Mouse (Mus musculus): ENCODE measurements around the gene Oat. TPM values are rescaled to one million over a fixed set of nuclear protein-coding genes. Genes with fewer than 3 reads are reported as not detected.

The Oat gene
- polyA plus RNA-seq, 1 experiment from 2014 or later: 214 TPM

DNA sequence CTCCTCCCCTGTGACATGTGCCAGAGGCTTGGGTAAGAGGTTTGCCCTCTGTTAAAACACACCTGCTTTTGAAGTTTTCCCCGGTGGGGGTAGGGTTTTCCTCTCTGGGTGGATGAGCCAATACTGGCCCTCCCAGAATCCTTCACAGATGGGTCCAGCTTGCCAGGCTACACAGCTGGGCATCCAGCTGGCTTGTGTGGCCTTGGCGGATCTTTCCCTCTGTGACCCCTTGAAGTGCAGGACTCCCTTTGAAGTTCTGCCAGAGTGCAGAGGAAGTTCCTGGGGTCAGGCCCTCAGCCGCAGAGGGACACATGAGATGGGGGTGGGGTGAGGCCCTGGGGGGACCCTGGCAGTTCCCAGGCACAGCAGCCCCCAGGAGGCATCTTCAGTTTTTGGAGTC, 39.1 kb upstream of the Oat start:
- no peak overlapping the region for H3K9ac ChIP-seq (replicated peaks; ENCODE audit: low read depth)
- no peaks in the 10 kb centered on the region for H3K36me3 ChIP-seq (ENCODE audit: insufficient read depth, low read length)
- WGBS: 26% methylated on average over 3 of the region's 3 CpGs
- DNase-seq (ENCODE audit: low spot score) (no peak), ATAC-seq (peak; percentile 12; the same call in 1 of the 2 replicates)
- no peak overlapping the region for H3K4me3 ChIP-seq (ENCODE audit: low read depth, low read length)
- no peak overlapping the region for H3K27ac ChIP-seq (ENCODE audit: low read length)
- TF ChIP-seq EP300 (IDR thresholded peaks at IDR 0.05): no peak
- TF ChIP-seq CTCF (IDR thresholded peaks at IDR 0.05): no peak
- H3K4me1 ChIP-seq (ENCODE audit: insufficient read depth, low read depth, low read length): no peaks in the 10 kb centered on the region
- no peak overlapping the region for H3K4me2 ChIP-seq (replicated peaks; ENCODE audit: low read depth, low read length)
- no peaks in the 10 kb centered on the region for H3K27me3 ChIP-seq (replicated peaks; ENCODE audit: insufficient read depth, low read length)
- H3K9me3 ChIP-seq (ENCODE audit: low read length): no peaks in the 10 kb centered on the region

DNA sequence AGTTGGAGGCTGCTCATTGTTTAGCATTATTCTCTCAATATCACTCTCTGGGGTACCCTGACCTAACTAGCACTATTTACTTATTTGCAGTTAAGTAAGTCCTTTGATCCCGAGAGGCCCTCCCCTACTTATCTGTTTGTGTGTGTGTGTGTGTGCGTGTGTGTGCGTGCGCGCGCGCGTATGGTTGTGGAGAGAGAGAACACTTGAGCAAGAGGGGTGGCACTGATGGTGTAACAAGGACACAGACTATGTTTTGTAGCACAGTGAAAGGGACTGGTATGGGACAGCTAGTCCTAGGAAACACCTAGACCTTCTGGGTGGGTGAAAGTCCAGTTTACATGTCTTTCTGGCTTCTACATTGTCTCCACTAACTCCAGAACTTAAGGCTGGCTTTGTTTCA, 35.3 kb upstream of the Oat start:
- H3K4me1 ChIP-seq (ENCODE audit: insufficient read depth, low read depth, low read length): no peaks in the 10 kb centered on the region
- no peak for TF ChIP-seq EP300 (IDR thresholded peaks at IDR 0.05)
- no peak for TF ChIP-seq CTCF (IDR thresholded peaks at IDR 0.05)
- H3K9ac ChIP-seq (replicated peaks; ENCODE audit: low read depth): no peak overlapping the region
- ATAC-seq: no peak
- no peaks in the 10 kb centered on the region for H3K27me3 ChIP-seq (replicated peaks; ENCODE audit: insufficient read depth, low read length)
- no peak overlapping the region for H3K27ac ChIP-seq (ENCODE audit: low read length)
- no peaks in the 10 kb centered on the region for H3K36me3 ChIP-seq (ENCODE audit: insufficient read depth, low read length)
- 91% methylated on average over 8 of the region's 8 CpGs for WGBS
- no peak for DNase-seq (ENCODE audit: low spot score)
- H3K4me3 ChIP-seq (ENCODE audit: low read depth, low read length): no peak overlapping the region
- H3K4me2 ChIP-seq (replicated peaks; ENCODE audit: low read depth, low read length): no peak overlapping the region
- no peaks in the 10 kb centered on the region for H3K9me3 ChIP-seq (ENCODE audit: low read length)

DNA sequence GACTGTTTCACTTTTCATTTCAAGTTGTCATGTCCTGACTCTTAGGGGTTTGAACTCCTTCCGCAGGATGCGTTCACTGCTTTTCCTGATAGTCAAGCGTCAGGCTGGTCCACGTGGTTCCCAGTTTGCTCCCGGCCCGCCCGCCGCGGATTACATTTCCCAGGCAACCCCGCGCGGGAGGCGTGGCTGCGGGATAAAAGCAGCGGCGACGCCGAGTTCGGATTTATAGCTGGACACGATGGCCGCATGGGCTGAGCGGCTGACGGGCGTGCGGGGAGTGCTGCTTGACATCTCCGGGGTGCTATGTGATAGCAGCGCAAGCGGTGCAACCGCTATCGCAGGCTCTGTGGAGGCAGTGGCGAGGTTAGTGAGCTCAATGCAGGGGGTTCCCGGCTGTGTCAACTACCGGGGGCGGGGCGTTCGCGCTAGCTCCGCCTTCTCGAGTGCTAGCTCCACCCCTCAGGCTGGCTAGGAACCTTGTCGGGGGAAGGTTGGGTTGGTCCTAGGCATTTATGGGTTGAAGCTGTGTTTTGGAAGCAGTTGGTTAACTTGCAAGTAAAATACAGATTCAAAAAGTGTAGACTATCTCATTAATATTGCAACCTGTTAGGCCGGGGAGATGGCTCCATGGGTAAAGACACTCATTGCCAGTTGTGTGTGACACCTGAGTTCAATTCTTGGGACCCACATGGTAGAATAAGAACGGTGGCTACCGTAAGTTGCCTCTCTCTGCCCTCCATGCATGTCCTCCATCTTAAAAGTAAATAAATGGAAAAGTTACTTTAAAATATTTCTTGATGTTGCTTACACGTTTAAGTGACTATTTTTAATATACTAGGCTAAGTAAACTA, 34.5 kb upstream of the Oat start, which contains the start of gene Lhpp:
Lhpp (plus strand) TSS at position 171 of the 851 bp plus-strand sequence.
- 8% methylated on average over 44 of the region's 44 CpGs for WGBS
- TF ChIP-seq EP300 (IDR thresholded peaks at IDR 0.05) (no peak), CTCF (IDR thresholded peaks at IDR 0.05) (no peak)

DNA sequence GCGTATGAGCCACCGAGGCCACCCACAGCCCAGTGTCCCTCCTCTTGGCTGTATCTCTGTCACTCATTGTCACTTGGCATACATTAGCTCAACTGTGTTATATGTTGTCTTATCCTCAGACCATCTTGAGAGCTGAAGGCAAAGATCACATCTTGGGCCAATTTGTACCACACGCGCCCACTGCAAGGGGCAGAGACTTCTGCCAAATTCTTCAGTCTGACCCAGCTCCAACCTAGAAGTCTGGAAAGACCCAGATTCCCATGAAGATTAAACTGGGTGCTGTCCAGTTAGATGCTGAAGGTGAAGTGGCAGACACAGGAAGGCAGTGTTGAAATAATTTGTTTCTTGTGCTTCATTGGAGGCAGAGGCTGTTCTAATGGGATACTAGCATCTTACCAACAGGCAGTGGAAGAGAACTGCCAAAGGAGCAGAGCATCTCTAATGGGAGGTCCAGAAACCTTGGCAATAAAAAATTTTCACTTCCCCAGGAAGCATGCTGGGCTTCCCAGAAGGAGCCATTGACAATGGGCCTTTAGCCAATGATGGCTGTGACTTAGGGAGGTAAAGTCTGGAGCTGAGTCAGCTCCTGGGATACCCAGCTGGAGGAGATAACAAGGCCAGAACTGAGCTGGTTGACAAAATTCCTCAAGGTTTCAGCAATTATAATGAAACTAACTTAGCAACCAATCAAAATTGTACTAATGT, 32.3 kb upstream of the Oat start:
- Histone ChIP-seq H3K27me3 (replicated peaks; ENCODE audit: insufficient read depth, low read length) (no peaks in the 10 kb centered on the region), H3K36me3 (ENCODE audit: insufficient read depth, low read length) (no peaks in the 10 kb centered on the region), H3K4me1 (ENCODE audit: insufficient read depth, low read depth, low read length) (no peaks in the 10 kb centered on the region), H3K4me3 (ENCODE audit: low read depth, low read length) (no peak overlapping the region), H3K4me2 (replicated peaks; ENCODE audit: low read depth, low read length) (no peak overlapping the region), H3K9me3 (ENCODE audit: low read length) (no peaks in the 10 kb centered on the region), H3K9ac (replicated peaks; ENCODE audit: low read depth) (no peak overlapping the region), H3K27ac (ENCODE audit: low read length) (no peak overlapping the region)
- TF ChIP-seq EP300 (IDR thresholded peaks at IDR 0.05) (no peak), CTCF (IDR thresholded peaks at IDR 0.05) (no peak)
- DNase-seq (ENCODE audit: low spot score): no peak
- ATAC-seq: no peak
- 90% methylated on average over 4 of the region's 4 CpGs for WGBS

More for the DNA sequence above, 34.5 kb upstream of the Oat start, which contains the start of gene Lhpp:
- Histone ChIP-seq H3K4me1 (ENCODE audit: insufficient read depth, low read depth, low read length) (no peaks in the 10 kb centered on the region), H3K4me2 (replicated peaks; ENCODE audit: low read depth, low read length) (peak within 1 kb of the TSS; percentile 66), H3K27me3 (replicated peaks; ENCODE audit: insufficient read depth, low read length) (no peaks in the 10 kb centered on the region), H3K9me3 (ENCODE audit: low read length) (no peaks in the 10 kb centered on the region), H3K36me3 (ENCODE audit: insufficient read depth, low read length) (no peaks in the 10 kb centered on the region), H3K27ac (ENCODE audit: low read length) (no peak within 1 kb of the TSS), H3K9ac (replicated peaks; ENCODE audit: low read depth) (0 out of 2 replicates have a peak within 1 kb of the TSS, but pooled peaks have one; percentile 9), H3K4me3 (ENCODE audit: low read depth, low read length) (peak within 1 kb of the TSS; percentile 49)
- ATAC-seq (peak; percentile 93), DNase-seq (ENCODE audit: low spot score) (peak; percentile 87)

DNA sequence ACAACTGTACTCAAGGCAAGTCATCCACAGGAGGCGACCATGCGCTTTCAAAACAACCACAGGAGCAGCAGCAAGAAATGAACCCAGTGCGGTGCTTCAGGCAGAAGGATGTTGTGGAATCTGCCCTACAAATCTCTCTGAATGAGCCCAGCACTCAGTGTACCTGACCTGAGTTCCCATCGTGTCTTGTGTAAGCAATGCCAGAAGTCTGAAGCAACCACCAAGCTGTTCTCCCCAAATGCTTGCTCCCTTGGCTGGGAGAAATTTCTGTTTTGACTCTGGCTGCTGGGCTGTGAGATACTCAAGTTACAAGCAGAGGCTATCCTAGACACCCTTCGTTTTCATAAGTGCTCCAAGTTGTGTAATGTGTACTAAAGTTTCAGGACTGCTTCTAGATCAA, 29.5 kb upstream of the Oat start:
- TF ChIP-seq EP300 (IDR thresholded peaks at IDR 0.05): no peak
- TF ChIP-seq CTCF (IDR thresholded peaks at IDR 0.05): no peak
- DNase-seq (ENCODE audit: low spot score): no peak
- H3K4me2 ChIP-seq (replicated peaks; ENCODE audit: low read depth, low read length): no peak overlapping the region
- 51% methylated on average over 5 of the region's 5 CpGs for WGBS
- no peak overlapping the region for H3K27ac ChIP-seq (ENCODE audit: low read length)
- no peak for ATAC-seq
- no peaks in the 10 kb centered on the region for H3K36me3 ChIP-seq (ENCODE audit: insufficient read depth, low read length)
- H3K27me3 ChIP-seq (replicated peaks; ENCODE audit: insufficient read depth, low read length): peaks cover 22% of the 10 kb centered on the region
- no peak overlapping the region for H3K9ac ChIP-seq (replicated peaks; ENCODE audit: low read depth)
- no peaks in the 10 kb centered on the region for H3K9me3 ChIP-seq (ENCODE audit: low read length)
- no peak overlapping the region for H3K4me3 ChIP-seq (ENCODE audit: low read depth, low read length)
- no peaks in the 10 kb centered on the region for H3K4me1 ChIP-seq (ENCODE audit: insufficient read depth, low read depth, low read length)

DNA sequence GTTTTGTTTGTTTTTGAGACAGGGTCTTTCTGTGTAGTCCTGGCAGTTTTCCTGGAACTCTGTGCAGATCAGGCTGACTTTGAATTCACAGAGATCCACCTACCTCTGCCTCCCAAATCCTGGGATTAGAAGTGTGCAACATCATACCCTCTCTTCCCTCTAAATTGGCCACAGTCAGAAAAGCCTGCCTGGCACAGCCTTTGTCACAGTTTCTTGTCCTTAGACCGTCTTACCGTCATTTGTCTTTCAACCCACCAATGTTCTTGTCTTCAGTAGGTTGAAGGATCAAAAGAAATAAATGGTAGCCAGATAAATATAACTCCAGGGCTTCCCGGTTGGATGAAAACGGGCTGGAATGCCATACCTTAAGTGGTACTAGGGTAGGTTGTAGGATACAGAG, 28.5 kb upstream of the Oat start:
- Histone ChIP-seq H3K27me3 (replicated peaks; ENCODE audit: insufficient read depth, low read length) (peaks cover 32% of the 10 kb centered on the region), H3K4me2 (replicated peaks; ENCODE audit: low read depth, low read length) (no peak overlapping the region)

More for the DNA sequence above, 28.5 kb upstream of the Oat start:
- Histone ChIP-seq H3K36me3 (ENCODE audit: insufficient read depth, low read length) (no peaks in the 10 kb centered on the region), H3K4me1 (ENCODE audit: insufficient read depth, low read depth, low read length) (peaks cover 3% of the 10 kb centered on the region; the same call in 1 of the 2 replicates), H3K9me3 (ENCODE audit: low read length) (no peaks in the 10 kb centered on the region), H3K9ac (replicated peaks; ENCODE audit: low read depth) (no peak overlapping the region), H3K27ac (ENCODE audit: low read length) (no peak overlapping the region), H3K4me3 (ENCODE audit: low read depth, low read length) (no peak overlapping the region)
- DNase-seq (ENCODE audit: low spot score) (no peak), ATAC-seq (no peak)
- TF ChIP-seq EP300 (IDR thresholded peaks at IDR 0.05) (no peak), CTCF (IDR thresholded peaks at IDR 0.05) (no peak)
- WGBS: 80% methylated on average over 4 of the region's 4 CpGs

Measured in lung, postnatal 0 days (tissue).